Comparison of ENCODE assay signal across 20 mouse cellular contexts in the genomic region with DNA sequence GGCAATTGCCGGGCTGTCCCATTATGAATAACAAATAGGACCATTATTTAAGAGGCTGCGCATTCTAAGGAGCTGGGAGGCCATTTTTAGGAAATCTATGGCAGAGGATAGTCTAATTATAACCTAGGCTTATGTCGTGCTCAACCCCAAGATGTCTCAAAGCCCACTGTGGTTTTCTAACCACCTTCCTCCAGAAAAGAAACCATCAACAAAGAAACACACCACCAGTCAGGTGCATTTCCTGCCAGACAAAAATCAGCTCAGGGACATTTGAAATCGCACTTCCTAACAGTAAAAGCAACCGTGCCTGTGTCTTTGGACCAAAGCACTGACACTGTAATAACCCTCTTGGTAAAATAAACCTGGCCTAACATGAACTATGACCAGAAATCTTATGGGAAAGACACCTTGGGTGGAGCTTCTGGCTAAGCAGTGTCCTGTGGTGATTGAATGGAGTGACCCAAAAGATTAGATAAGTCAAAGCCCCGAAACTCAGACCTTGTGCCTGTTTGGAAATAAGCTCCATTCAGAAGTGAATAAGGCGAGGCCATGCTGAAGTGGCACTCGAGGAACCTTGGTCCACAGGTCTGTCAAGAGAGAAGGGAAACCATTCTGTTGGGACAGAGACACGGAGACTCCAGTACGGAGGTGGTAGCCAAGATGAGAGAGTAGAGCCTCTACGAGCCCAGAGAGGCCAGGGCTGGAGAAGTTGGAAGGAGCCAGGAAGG.
A peak's percentile ranks its signal among the peaks of the same experiment; 100 is the strongest.
DNase-seq lines count a peak whose midpoint lies in the region; ATAC-seq and TF ChIP-seq lines count a peak whose summit lies in the region.
"Had no signal": no experiment of that assay in that cellular context is flagged by ENCODE, and none has a peak within 500 bp of the region (broad histone marks: within the 10 kb centered on the region; RNA-seq: fewer than 3 reads in every experiment).

No protein-coding gene starts in this region.

- TF ChIP-seq POLR2A in lung, adult 2 months (IDR thresholded peaks at IDR 0.05; ENCODE audit: borderline replicate concordance, extremely low read depth, low read depth, low read length) = no peak

- H3K36me3 ChIP-seq in forebrain, embryonic 10.5 days (replicated peaks) = no peaks in the 10 kb centered on the region
- H3K36me3 ChIP-seq in forebrain, postnatal 0 days (ENCODE audit: insufficient read depth) = no peaks in the 10 kb centered on the region
- no peaks in the 10 kb centered on the region for H3K36me3 ChIP-seq in heart, embryonic 15.5 days
- H3K36me3 ChIP-seq: embryonic facial prominence, embryonic 12.5 days; forebrain, embryonic 12.5 days; hindbrain, embryonic 12.5 days; kidney, embryonic 15.5 days; limb, embryonic 13.5 days; liver, embryonic 12.5 days; midbrain, embryonic 12.5 days had no signal

- 77% methylated on average over 11 of the region's 11 CpGs for WGBS in forebrain, embryonic 10.5 days
- WGBS in forebrain, postnatal 0 days = 65% methylated on average over 11 of the region's 11 CpGs
- 69% methylated on average over 11 of the region's 11 CpGs for WGBS in heart, embryonic 15.5 days
- 62% methylated on average over 11 of the region's 11 CpGs for WGBS in lung, adult 2 months

- H3K27ac ChIP-seq in forebrain, embryonic 10.5 days = 0 out of 2 replicates have a peak overlapping the region, but pooled peaks have one; percentile 36
- no peak overlapping the region for H3K27ac ChIP-seq in forebrain, postnatal 0 days (ENCODE audit: low read depth, low read length)
- H3K27ac ChIP-seq in heart, embryonic 15.5 days = peak overlapping the region; percentile 97
- H3K27ac ChIP-seq: embryonic facial prominence, embryonic 12.5 days; forebrain, embryonic 12.5 days; hindbrain, embryonic 12.5 days; kidney, embryonic 15.5 days; limb, embryonic 13.5 days; liver, embryonic 12.5 days; midbrain, embryonic 12.5 days had no signal

- no peak for TF ChIP-seq CTCF in forebrain, postnatal 0 days (IDR thresholded peaks at IDR 0.05; ENCODE audit: low read depth)
- no peak for TF ChIP-seq CTCF in lung, adult 2 months (IDR thresholded peaks at IDR 0.05; ENCODE audit: insufficient read depth, low read length)

- peaks cover 26% of the 10 kb centered on the region for H3K4me1 ChIP-seq in forebrain, embryonic 10.5 days
- no peaks in the 10 kb centered on the region for H3K4me1 ChIP-seq in forebrain, postnatal 0 days (ENCODE audit: insufficient read depth)
- peaks cover 58% of the 10 kb centered on the region for H3K4me1 ChIP-seq in heart, embryonic 15.5 days (replicated peaks)
- no peaks in the 10 kb centered on the region for H3K4me1 ChIP-seq in lung, adult 2 months (ENCODE audit: control insufficient read depth, insufficient read depth, low read length)

- ATAC-seq in forebrain, postnatal 0 days = no peak
- ATAC-seq in heart, embryonic 15.5 days (replicated peaks; ENCODE audit: insufficient number of reproducible peaks, insufficient read depth, low FRiP score, low read depth) = no peak
- peak; percentile 23 to 53; a peak in 1 of 4 replicates for ATAC-seq in hematopoietic stem cell, adult 5-6 weeks (replicated peaks in 1 of 2; ENCODE audit: insufficient read depth in 1 of 2, low FRiP score in 2 of 2, low TSS enrichment in 1 of 2, low read depth in 1 of 2, poor library complexity in 2 of 2, severe bottlenecking in 2 of 2)
- ATAC-seq: liver, embryonic 12.5 days had no signal

- no peak overlapping the region for H3K4me3 ChIP-seq in forebrain, embryonic 10.5 days
- H3K4me3 ChIP-seq in forebrain, postnatal 0 days (ENCODE audit: low read depth, low read length) = no peak overlapping the region
- no peak overlapping the region for H3K4me3 ChIP-seq in heart, embryonic 15.5 days
- no peak overlapping the region for H3K4me3 ChIP-seq in lung, adult 2 months (replicated peaks; ENCODE audit: extremely low read depth, low read depth, low read length)
- H3K4me3 ChIP-seq: embryonic facial prominence, embryonic 12.5 days; forebrain, embryonic 12.5 days; hindbrain, embryonic 12.5 days; kidney, embryonic 15.5 days; limb, embryonic 13.5 days; liver, embryonic 12.5 days; midbrain, embryonic 12.5 days had no signal

- intact Hi-C loops in heart, postnatal 14 days (cut with DNase I) = no loop called here

- H3K27me3 ChIP-seq in forebrain, embryonic 10.5 days (ENCODE audit: poor library complexity, severe bottlenecking) = peaks cover 22% of the 10 kb centered on the region
- H3K27me3 ChIP-seq in forebrain, postnatal 0 days (ENCODE audit: insufficient read depth, low read length) = no peaks in the 10 kb centered on the region
- no peaks in the 10 kb centered on the region for H3K27me3 ChIP-seq in heart, embryonic 15.5 days
- H3K27me3 ChIP-seq: embryonic facial prominence, embryonic 12.5 days; limb, embryonic 13.5 days had no signal

- H3K9ac ChIP-seq in forebrain, postnatal 0 days = no peak overlapping the region
- no peak overlapping the region for H3K9ac ChIP-seq in heart, embryonic 15.5 days
- H3K9ac ChIP-seq: embryonic facial prominence, embryonic 12.5 days; forebrain, embryonic 12.5 days; hindbrain, embryonic 12.5 days; kidney, embryonic 15.5 days; limb, embryonic 13.5 days; liver, embryonic 12.5 days; midbrain, embryonic 12.5 days had no signal

- no peak overlapping the region for H3K4me2 ChIP-seq in forebrain, postnatal 0 days (ENCODE audit: low read depth)
- H3K4me2 ChIP-seq in heart, embryonic 15.5 days = no peak overlapping the region
- H3K4me2 ChIP-seq: embryonic facial prominence, embryonic 12.5 days; forebrain, embryonic 12.5 days; hindbrain, embryonic 12.5 days; kidney, embryonic 15.5 days; limb, embryonic 13.5 days; liver, embryonic 12.5 days; midbrain, embryonic 12.5 days had no signal

- H3K9me3 ChIP-seq in forebrain, embryonic 10.5 days = no peaks in the 10 kb centered on the region
- H3K9me3 ChIP-seq in forebrain, postnatal 0 days (ENCODE audit: low read length) = no peaks in the 10 kb centered on the region
- H3K9me3 ChIP-seq in heart, embryonic 15.5 days (replicated peaks) = no peaks in the 10 kb centered on the region
- H3K9me3 ChIP-seq: embryonic facial prominence, embryonic 12.5 days; forebrain, embryonic 12.5 days; hindbrain, embryonic 12.5 days; kidney, embryonic 15.5 days; limb, embryonic 13.5 days; liver, embryonic 12.5 days; midbrain, embryonic 12.5 days had no signal

- no peak for DNase-seq in forebrain, embryonic 10.5 days (ENCODE audit: extremely low spot score, low spot score)
- no peak for DNase-seq in forebrain, postnatal 0 days
- DNase-seq in heart, postnatal 14 days = no peak
- peak; percentile 22 for DNase-seq in lung, postnatal 25 days (ENCODE audit: low spot score)
- DNase-seq in lung, adult 2 months = no peak
- DNase-seq: adrenal gland, postnatal 10 days; cerebellum, adult 18-20 months; cerebellum, postnatal 14 days; kidney, adult 11 months; kidney, postnatal 36 days; thymus, postnatal 36 days had no signal

Comparison
In these comparisons a context has a peak if more than half of its experiments do, and no peak if none do; other contexts are left out.
1. ATAC-seq: peak in hematopoietic stem cell, adult 5-6 weeks (2 of 2); none in forebrain, postnatal 0 days (single experiment) and heart, embryonic 15.5 days (single experiment).